Mouse (Mus musculus) limb, embryonic 14.5 days (tissue): ENCODE measurements at regions not wholly inside any gene's neighbourhood (a gene's known extent, or its start where the extent isn't known, plus 50 kb on each side); places are given as distances from the start of the nearest gene placed in this dataset.
A peak's percentile ranks its signal among the peaks of the same experiment; 100 is the strongest.

Source experiments
- ATAC-seq: fragments of 200-750 bp; cut with Nextera tagmentation; 2 replicates; pipeline ENCODE4 v1.8.0; 2017; ENCODE audit warnings: low read depth, moderate number of reproducible peaks, moderate TSS enrichment; ENCODE audit not compliant: low FRiP score
- DNase-seq: peaks from one replicate; pipeline ENCODE4 v3.0.0-alpha.2; 2015; ENCODE audit warnings: low spot score
- H3K27ac ChIP-seq: fragments of 300-500 bp; sonication (generic); replicated peaks from 2 replicates; pipeline ENCODE4 v1.5.1; 2014; ENCODE audit warnings: low read depth, mild to moderate bottlenecking, low read length, moderate library complexity, mixed read lengths
- H3K27me3 ChIP-seq: fragments of 300-500 bp; sonication (generic); 2 replicates; pipeline ENCODE4 v1.6.1; 2014; ENCODE audit warnings: low read length, mixed read lengths; ENCODE audit not compliant: control insufficient read depth, insufficient read depth
- H3K36me3 ChIP-seq: fragments of 300-500 bp; sonication (generic); 2 replicates; pipeline ENCODE4 v1.6.1; 2014; ENCODE audit warnings: mild to moderate bottlenecking, low read length, moderate library complexity, mixed read lengths; ENCODE audit not compliant: control insufficient read depth, insufficient read depth
- H3K4me1 ChIP-seq: fragments of 300-500 bp; sonication (generic); 2 replicates; pipeline ENCODE4 v1.6.1; 2014; ENCODE audit warnings: antibody characterized with exemption, low read length, mixed read lengths; ENCODE audit not compliant: control insufficient read depth, insufficient read depth
- H3K4me2 ChIP-seq: fragments of 300-500 bp; sonication (generic); replicated peaks from 2 replicates; pipeline ENCODE4 v1.6.1; 2014; ENCODE audit warnings: low read depth, mild to moderate bottlenecking, low read length, moderate library complexity; ENCODE audit not compliant: severe bottlenecking
- H3K4me3 ChIP-seq: fragments of 300-500 bp; sonication (generic); replicated peaks from 2 replicates; pipeline ENCODE4 v1.5.1; 2014; ENCODE audit warnings: low read length
- H3K9ac ChIP-seq: fragments of 300-500 bp; sonication (generic); 2 replicates; pipeline ENCODE4 v1.6.1; 2014; ENCODE audit warnings: mild to moderate bottlenecking, low read depth, low read length, moderate library complexity; ENCODE audit not compliant: severe bottlenecking
- H3K9me3 ChIP-seq: fragments of 300-500 bp; sonication (generic); 2 replicates; pipeline ENCODE4 v1.6.1; 2016; ENCODE audit warnings: low read length; ENCODE audit not compliant: control insufficient read depth
- POLR2A ChIP-seq: fragments of 200-500 bp; IDR thresholded peaks from 2 replicates; pipeline ENCODE4 v1.8.0; 2012; ENCODE audit warnings: inconsistent platforms, mild to moderate bottlenecking, moderate library complexity, borderline replicate concordance; ENCODE audit not compliant: insufficient read depth, insufficient read length; ENCODE audit errors: extremely low read depth
- WGBS: fragments of 180-500 bp; shearing (Covaris S2); extraction: QIAGEN DNeasy Blood & Tissue Kit; methylation state at CpG from one replicate; pipeline ENCODE4 v1.1.7; 2014; 5-methylcytosine and 5-hydroxymethylcytosine counted together

GRCm38 (mm10) chr5:57582392-57582791, 135.4 kb upstream of the Pcdh7 start:
- no peaks in the 10 kb centered on the region for H3K4me1 ChIP-seq
- H3K27me3 ChIP-seq, result no peaks in the 10 kb centered on the region
- H3K36me3 ChIP-seq, result no peaks in the 10 kb centered on the region
- no peak for ATAC-seq
- no peak overlapping the region for H3K4me3 ChIP-seq
- H3K9ac ChIP-seq, result no peak overlapping the region
- H3K4me2 ChIP-seq, result no peak overlapping the region
- H3K27ac ChIP-seq, result no peak overlapping the region
- TF ChIP-seq POLR2A, result no peak
- WGBS, result 46% methylated on average over 2 of the region's 2 CpGs
- H3K9me3 ChIP-seq, result no peaks in the 10 kb centered on the region
- peak; percentile 4 for DNase-seq

- H3K4me1 ChIP-seq, result no peaks in the 10 kb centered on the region
- H3K9me3 ChIP-seq, result no peaks in the 10 kb centered on the region
- H3K36me3 ChIP-seq, result no peaks in the 10 kb centered on the region
- no peak for DNase-seq
- ATAC-seq, result no peak
- H3K9ac ChIP-seq, result no peak overlapping the region
- no peaks in the 10 kb centered on the region for H3K27me3 ChIP-seq
- WGBS, result 61% methylated on average over 2 of the region's 2 CpGs
- H3K4me3 ChIP-seq, result no peak overlapping the region
- H3K4me2 ChIP-seq, result no peak overlapping the region
- no peak overlapping the region for H3K27ac ChIP-seq
- no peak for TF ChIP-seq POLR2A
These were observed 130.8 kb upstream of the Pcdh7 start for GRCm38 (mm10) chr5:57587016-57587415.

- ATAC-seq (no peak), DNase-seq (no peak)
- Histone ChIP-seq H3K4me2 (no peak overlapping the region), H3K4me1 (no peaks in the 10 kb centered on the region), H3K9me3 (no peaks in the 10 kb centered on the region), H3K9ac (no peak overlapping the region), H3K27ac (no peak overlapping the region), H3K36me3 (no peaks in the 10 kb centered on the region), H3K4me3 (no peak overlapping the region), H3K27me3 (no peaks in the 10 kb centered on the region)
- no peak for TF ChIP-seq POLR2A
- WGBS, result 80% methylated on average over 1 of the region's 1 CpGs
These were observed 121.8 kb upstream of the Pcdh7 start for GRCm38 (mm10) chr5:57595924-57596323.

GRCm38 (mm10) chr5:57597043-57597442, 120.7 kb upstream of the Pcdh7 start:
- H3K9me3 ChIP-seq, result no peaks in the 10 kb centered on the region
- H3K9ac ChIP-seq, result no peak overlapping the region
- H3K27ac ChIP-seq, result no peak overlapping the region
- ATAC-seq (no peak), DNase-seq (no peak)
- H3K4me3 ChIP-seq, result no peak overlapping the region
- WGBS, result 50% methylated on average over 5 of the region's 5 CpGs
- no peaks in the 10 kb centered on the region for H3K27me3 ChIP-seq
- H3K4me2 ChIP-seq, result no peak overlapping the region
- H3K36me3 ChIP-seq, result no peaks in the 10 kb centered on the region
- H3K4me1 ChIP-seq, result no peaks in the 10 kb centered on the region
- no peak for TF ChIP-seq POLR2A

DNA sequence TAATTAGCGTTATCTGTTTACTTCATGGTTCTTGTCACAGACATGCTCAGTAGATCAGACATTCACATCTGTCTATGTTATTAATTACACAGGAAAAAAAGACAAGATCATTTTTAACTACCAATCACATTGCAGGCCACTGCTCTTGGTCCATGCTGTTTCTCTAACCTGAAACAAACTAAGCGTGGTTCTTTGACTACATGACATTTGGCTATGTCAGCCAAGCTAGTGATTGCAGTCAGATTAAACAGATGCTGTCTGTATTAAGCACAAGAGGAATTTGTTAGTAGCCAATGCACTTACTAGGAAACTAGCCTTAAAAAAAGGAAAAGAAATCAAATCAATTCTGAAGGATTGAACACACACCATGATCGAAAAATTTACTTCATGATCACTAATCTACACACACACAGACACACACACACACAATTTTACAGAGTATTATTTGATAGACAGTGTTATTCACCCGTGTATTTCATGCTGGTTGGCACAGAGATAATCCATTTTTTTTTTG, 119.5 kb upstream of the Pcdh7 start:
- no peaks in the 10 kb centered on the region for H3K4me1 ChIP-seq
- H3K4me2 ChIP-seq, result no peak overlapping the region
- H3K9me3 ChIP-seq, result no peaks in the 10 kb centered on the region
- no peak overlapping the region for H3K9ac ChIP-seq
- 75% methylated on average over 4 of the region's 4 CpGs for WGBS
- no peak overlapping the region for H3K27ac ChIP-seq
- DNase-seq, result no peak
- no peak for TF ChIP-seq POLR2A
- no peak for ATAC-seq
- H3K27me3 ChIP-seq, result no peaks in the 10 kb centered on the region
- no peak overlapping the region for H3K4me3 ChIP-seq
- no peaks in the 10 kb centered on the region for H3K36me3 ChIP-seq
